Mouse (Mus musculus) cortical plate, adult 2 months (tissue): ENCODE data around the gene Dennd1b.

ENCODE experiments used
- CTCF ChIP-seq: fragments of 200-500 bp; IDR thresholded peaks from 2 replicates; pipeline ENCODE4 v1.5.1; 2011; ENCODE audit warnings: mild to moderate bottlenecking, control low read depth, low read length; ENCODE audit not compliant: insufficient read depth; ENCODE audit errors: extremely low read depth
- POLR2A ChIP-seq: fragments of 200-500 bp; IDR thresholded peaks from 2 replicates; pipeline ENCODE4 v1.6.1; 2011; ENCODE audit warnings: mild to moderate bottlenecking, low read length, control low read depth; ENCODE audit not compliant: insufficient read depth; ENCODE audit errors: extremely low read depth

DNA sequence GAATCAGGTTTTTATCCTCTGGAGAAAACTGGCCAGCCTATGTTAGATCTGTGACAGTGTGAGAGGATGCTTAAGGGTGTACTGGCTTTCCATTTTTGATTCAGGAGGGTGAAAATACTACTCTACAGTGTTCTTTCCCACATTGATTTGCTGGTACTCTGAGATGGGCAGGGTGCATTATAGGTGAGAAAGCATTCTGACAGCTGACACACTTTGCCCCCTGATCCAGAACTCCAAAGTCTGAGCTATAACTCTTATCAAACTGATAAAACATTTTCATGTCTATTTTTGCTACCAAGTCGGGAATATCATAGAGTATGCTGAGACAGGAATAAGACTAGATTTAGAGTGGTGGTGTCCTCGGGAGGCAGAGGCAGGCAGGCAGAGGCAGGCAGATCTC is 2.3 kb downstream of the Dennd1b start:
- TF ChIP-seq CTCF (no peak), POLR2A (no peak)
